In genomic region chr13:97241787-97242280, GRCm38 (mm10) we compare ENCODE assay signal across 8 mouse cellular contexts. TPM values are rescaled to one million over a fixed set of nuclear protein-coding genes. Genes with fewer than 3 reads are reported as not detected.
DNase-seq lines count a peak whose midpoint lies in the region; ATAC-seq and TF ChIP-seq lines count a peak whose summit lies in the region.

No protein-coding gene starts in this region.

- WGBS in lung, adult 2 months, result 1% methylated on average over 20 of the region's 20 CpGs
- under 1% methylated on average over 20 of the region's 20 CpGs for WGBS in embryonic facial prominence, embryonic 13.5 days
- under 1% methylated on average over 20 of the region's 20 CpGs for WGBS in intestine, embryonic 16.5 days
- under 1% methylated on average over 20 of the region's 20 CpGs for WGBS in neural tube, embryonic 14.5 days

- TF ChIP-seq CTCF in lung, adult 2 months (IDR thresholded peaks at IDR 0.05; ENCODE audit: insufficient read depth, low read length), result no peak

- no peak for DNase-seq in lung, adult 2 months
- DNase-seq in lung, postnatal 36 days, result no peak
- no peak for DNase-seq in left cerebral cortex, postnatal 25 days (ENCODE audit: low spot score in 2 of 2)
- DNase-seq in gastrocnemius, postnatal 36 days, result no peak
- DNase-seq in adrenal gland, adult 18-20 months (ENCODE audit: low spot score in 2 of 2), result no peak

- peaks cover 12% of the 10 kb centered on the region for H3K4me1 ChIP-seq in lung, adult 2 months (ENCODE audit: control insufficient read depth, insufficient read depth, low read length)
- peaks cover 57% of the 10 kb centered on the region for H3K4me1 ChIP-seq in embryonic facial prominence, embryonic 13.5 days
- peaks cover 39% of the 10 kb centered on the region for H3K4me1 ChIP-seq in intestine, embryonic 16.5 days (ENCODE audit: control insufficient read depth, insufficient read depth, low read length)
- H3K4me1 ChIP-seq in neural tube, embryonic 14.5 days (ENCODE audit: control insufficient read depth, insufficient read depth, low read length), result peaks cover 37% of the 10 kb centered on the region

- H3K36me3 ChIP-seq in embryonic facial prominence, embryonic 13.5 days, result peaks cover 20% of the 10 kb centered on the region
- H3K36me3 ChIP-seq in intestine, embryonic 16.5 days (ENCODE audit: control insufficient read depth, insufficient read depth, low read length), result peaks cover 13% of the 10 kb centered on the region; the same call in 1 of the 2 replicates
- H3K36me3 ChIP-seq in neural tube, embryonic 14.5 days (ENCODE audit: control insufficient read depth, insufficient read depth, low read length), result peaks cover 18% of the 10 kb centered on the region

- H3K4me3 ChIP-seq in lung, adult 2 months (replicated peaks; ENCODE audit: extremely low read depth, low read depth, low read length), result peak overlapping the region; percentile 88
- H3K4me3 ChIP-seq in embryonic facial prominence, embryonic 13.5 days, result peak overlapping the region; percentile 90
- peak overlapping the region; percentile 94 for H3K4me3 ChIP-seq in intestine, embryonic 16.5 days (ENCODE audit: low read length)
- H3K4me3 ChIP-seq in neural tube, embryonic 14.5 days (ENCODE audit: low read depth, low read length), result peak overlapping the region; percentile 96

- intact Hi-C loops in left cerebral cortex, postnatal 25 days (cut with DNase I), result loop anchor here (2.0 to 10.0 kb wide), 8 partner anchors 145 to 533 kb away; no protein-coding TSS in a partner anchor
- intact Hi-C loops in gastrocnemius, postnatal 36 days (cut with DNase I), result loop anchor here (5.0 kb wide), 1 partner anchor 365 kb away; no protein-coding TSS in a partner anchor

- ATAC-seq in embryonic facial prominence, embryonic 13.5 days (ENCODE audit: insufficient number of reproducible peaks, insufficient read depth, low FRiP score, low TSS enrichment, low read depth), result no peak
- no peak for ATAC-seq in intestine, embryonic 16.5 days
- no peak for ATAC-seq in neural tube, embryonic 14.5 days (ENCODE audit: low read depth)

- no peak for TF ChIP-seq POLR2A in lung, adult 2 months (IDR thresholded peaks at IDR 0.05; ENCODE audit: borderline replicate concordance, extremely low read depth, low read depth, low read length)

- H3K4me2 ChIP-seq in embryonic facial prominence, embryonic 13.5 days, result peak overlapping the region; percentile 91
- peak overlapping the region; percentile 92 for H3K4me2 ChIP-seq in intestine, embryonic 16.5 days (ENCODE audit: low read depth, low read length)
- peak overlapping the region; percentile 67 for H3K4me2 ChIP-seq in neural tube, embryonic 14.5 days (ENCODE audit: low read depth, low read length)

- H3K27me3 ChIP-seq in embryonic facial prominence, embryonic 13.5 days, result no peaks in the 10 kb centered on the region
- H3K27me3 ChIP-seq in intestine, embryonic 16.5 days (replicated peaks; ENCODE audit: control insufficient read depth, insufficient read depth, low read length), result no peaks in the 10 kb centered on the region
- no peaks in the 10 kb centered on the region; the same call in 1 of the 2 replicates for H3K27me3 ChIP-seq in neural tube, embryonic 14.5 days (ENCODE audit: control insufficient read depth, insufficient read depth, low read length)

- H3K9ac ChIP-seq in embryonic facial prominence, embryonic 13.5 days, result peak overlapping the region; percentile 93
- peak overlapping the region; percentile 96 for H3K9ac ChIP-seq in intestine, embryonic 16.5 days (ENCODE audit: low read depth, low read length)
- H3K9ac ChIP-seq in neural tube, embryonic 14.5 days (replicated peaks; ENCODE audit: low read depth, low read length), result peak overlapping the region; percentile 93

- peak overlapping the region; percentile 98 for H3K27ac ChIP-seq in embryonic facial prominence, embryonic 13.5 days
- H3K27ac ChIP-seq in intestine, embryonic 16.5 days (ENCODE audit: low read length), result peak overlapping the region; percentile 98
- H3K27ac ChIP-seq in neural tube, embryonic 14.5 days (ENCODE audit: low read depth, low read length), result peak overlapping the region; percentile 99

- no peaks in the 10 kb centered on the region for H3K9me3 ChIP-seq in embryonic facial prominence, embryonic 13.5 days
- H3K9me3 ChIP-seq in intestine, embryonic 16.5 days (ENCODE audit: control insufficient read depth, low read length), result no peaks in the 10 kb centered on the region
- no peaks in the 10 kb centered on the region for H3K9me3 ChIP-seq in neural tube, embryonic 14.5 days (ENCODE audit: control insufficient read depth, low read length)

RNA-seq across cellular contexts. Expression of gene Enc1, which starts 0.9 kb away (rescaled TPM):
- 7.3 and 8.5 TPM in 2 replicates for polyA plus RNA-seq in lung, adult 2 months (2012; rRNA removed)
- 7.0 and 9.4 TPM in 2 replicates for polyA plus RNA-seq in embryonic facial prominence, embryonic 13.5 days (2015; fragmentation: Nextera tagmentation; extraction: Ambion mirVana)
- 5.8 and 6.1 TPM in 2 replicates for polyA plus RNA-seq in intestine, embryonic 16.5 days (2015; fragmentation: Nextera tagmentation; extraction: Ambion mirVana)
- polyA plus RNA-seq in neural tube, embryonic 14.5 days (2014; fragmentation: Nextera tagmentation; extraction: Ambion mirVana), result 72.3 and 94.5 TPM in 2 replicates
- 100 to 1,000 TPM; 573 to 716 TPM for total RNA-seq in left cerebral cortex, postnatal 25 days (2021)
- total RNA-seq in gastrocnemius, postnatal 36 days (2021), result 1 to 10 TPM; 1.4 to 2.6 TPM
- 10 to 100 TPM in 1 of 2 experiments, 1 to 10 TPM in 1; 6.2 to 10.6 TPM for total RNA-seq in adrenal gland, adult 18-20 months (2021)

RNA-seq across cellular contexts. Expression of gene Hexb, which starts 43.7 kb away (rescaled TPM):
- 70.6 and 71.8 TPM in 2 replicates for polyA plus RNA-seq in lung, adult 2 months (2012; rRNA removed)
- polyA plus RNA-seq in embryonic facial prominence, embryonic 13.5 days (2015; fragmentation: Nextera tagmentation; extraction: Ambion mirVana), result 26.8 and 33.4 TPM in 2 replicates
- polyA plus RNA-seq in intestine, embryonic 16.5 days (2015; fragmentation: Nextera tagmentation; extraction: Ambion mirVana), result 142 and 184 TPM in 2 replicates
- polyA plus RNA-seq in neural tube, embryonic 14.5 days (2014; fragmentation: Nextera tagmentation; extraction: Ambion mirVana), result 48.2 and 54.1 TPM in 2 replicates
- 100 to 1,000 TPM; 108 to 122 TPM for total RNA-seq in left cerebral cortex, postnatal 25 days (2021)
- 1 to 10 TPM; 6.8 to 7.7 TPM for total RNA-seq in gastrocnemius, postnatal 36 days (2021)
- 10 to 100 TPM; 40.3 to 48.1 TPM for total RNA-seq in adrenal gland, adult 18-20 months (2021)
